Mouse (Mus musculus) heart, embryonic 16.5 days (tissue): ENCODE measurements at regions not wholly inside any gene's neighbourhood (a gene's known extent, or its start where the extent isn't known, plus 50 kb on each side); places are given as distances from the start of the nearest gene placed in this dataset.

Experiments
- ATAC-seq: fragments of 200-750 bp; cut with Nextera tagmentation; replicated peaks from 2 replicates; pipeline ENCODE4 v1.8.0; 2017; ENCODE audit warnings: moderate number of reproducible peaks; ENCODE audit not compliant: insufficient read depth, low FRiP score; ENCODE audit errors: extremely low read depth
- H3K27ac ChIP-seq: fragments of 300-500 bp; sonication (generic); 2 replicates; pipeline ENCODE4 v1.5.1; 2014; ENCODE audit warnings: mild to moderate bottlenecking, low read length, control low read depth, moderate library complexity
- H3K27me3 ChIP-seq: fragments of 300-500 bp; sonication (generic); 2 replicates; pipeline ENCODE4 v1.6.1; 2014; ENCODE audit warnings: low read length, mixed read lengths; ENCODE audit not compliant: control insufficient read depth, insufficient read depth
- H3K36me3 ChIP-seq: fragments of 300-500 bp; sonication (generic); 2 replicates; pipeline ENCODE4 v1.6.1; 2014; ENCODE audit not compliant: control insufficient read depth, insufficient read depth
- H3K4me1 ChIP-seq: fragments of 300-500 bp; sonication (generic); 2 replicates; pipeline ENCODE4 v1.6.1; 2014; ENCODE audit warnings: low read length, mixed read lengths; ENCODE audit not compliant: control insufficient read depth, insufficient read depth
- H3K4me2 ChIP-seq: fragments of 300-500 bp; sonication (generic); 2 replicates; pipeline ENCODE4 v1.6.1; 2014; ENCODE audit warnings: low read depth, mild to moderate bottlenecking, control low read depth, low read length
- H3K4me3 ChIP-seq: fragments of 300-500 bp; sonication (generic); 2 replicates; pipeline ENCODE4 v1.5.1; 2014; ENCODE audit warnings: mild to moderate bottlenecking, control low read depth, low read length
- H3K9ac ChIP-seq: fragments of 300-500 bp; sonication (generic); 2 replicates; pipeline ENCODE4 v1.6.1; 2014; ENCODE audit warnings: low read length, control low read depth
- H3K9me3 ChIP-seq: fragments of 300-500 bp; sonication (generic); replicated peaks from 2 replicates; pipeline ENCODE4 v1.6.1; 2016; ENCODE audit warnings: low read length; ENCODE audit not compliant: control insufficient read depth
- WGBS: fragments of 180-500 bp; shearing (Covaris S2); extraction: QIAGEN DNeasy Blood & Tissue Kit; methylation state at CpG from one replicate; pipeline ENCODE4 v1.1.7; 2014; 5-methylcytosine and 5-hydroxymethylcytosine counted together

- Histone ChIP-seq H3K4me3 (no peak overlapping the region), H3K27me3 (no peaks in the 10 kb centered on the region), H3K9ac (no peak overlapping the region), H3K4me1 (no peaks in the 10 kb centered on the region), H3K27ac (no peak overlapping the region), H3K4me2 (no peak overlapping the region), H3K36me3 (no peaks in the 10 kb centered on the region), H3K9me3 (no peaks in the 10 kb centered on the region)
- 81% methylated on average over 11 of the region's 11 CpGs for WGBS
- ATAC-seq = no peak
Observed at GRCm38 (mm10) chr6:24384193-24384888, 130.5 kb downstream of the Iqub start.

GRCm38 (mm10) chr6:24379859-24380258, 135.0 kb downstream of the Iqub start:
- Histone ChIP-seq H3K4me1 (no peaks in the 10 kb centered on the region), H3K4me2 (no peak overlapping the region), H3K9me3 (no peaks in the 10 kb centered on the region), H3K4me3 (no peak overlapping the region), H3K9ac (no peak overlapping the region), H3K27ac (no peak overlapping the region), H3K36me3 (no peaks in the 10 kb centered on the region), H3K27me3 (no peaks in the 10 kb centered on the region)
- 48% methylated on average over 2 of the region's 2 CpGs for WGBS
- no peak for ATAC-seq

- H3K4me3 ChIP-seq = no peak overlapping the region
- 78% methylated on average over 4 of the region's 4 CpGs for WGBS
- no peaks in the 10 kb centered on the region for H3K36me3 ChIP-seq
- no peak overlapping the region for H3K9ac ChIP-seq
- H3K9me3 ChIP-seq = no peaks in the 10 kb centered on the region
- H3K27me3 ChIP-seq = no peaks in the 10 kb centered on the region
- H3K4me1 ChIP-seq = no peaks in the 10 kb centered on the region
- ATAC-seq = no peak
- no peak overlapping the region for H3K27ac ChIP-seq
- H3K4me2 ChIP-seq = no peak overlapping the region
Observed at GRCm38 (mm10) chr6:24376728-24377127, 138.1 kb downstream of the Iqub start.

GRCm38 (mm10) chr6:24373161-24373560, 141.7 kb downstream of the Iqub start:
- Histone ChIP-seq H3K4me1 (no peaks in the 10 kb centered on the region), H3K27ac (no peak overlapping the region), H3K27me3 (no peaks in the 10 kb centered on the region), H3K4me3 (no peak overlapping the region), H3K4me2 (no peak overlapping the region), H3K9ac (no peak overlapping the region), H3K36me3 (no peaks in the 10 kb centered on the region), H3K9me3 (no peaks in the 10 kb centered on the region)
- WGBS = 72% methylated on average over 6 of the region's 6 CpGs
- no peak for ATAC-seq

GRCm38 (mm10) chr6:24371680-24372079, 143.2 kb downstream of the Iqub start:
- no peak overlapping the region for H3K4me3 ChIP-seq
- no peak for ATAC-seq
- no peak overlapping the region for H3K4me2 ChIP-seq
- no peaks in the 10 kb centered on the region for H3K4me1 ChIP-seq
- no peaks in the 10 kb centered on the region for H3K27me3 ChIP-seq
- no peak overlapping the region for H3K9ac ChIP-seq
- H3K36me3 ChIP-seq = no peaks in the 10 kb centered on the region
- 44% methylated on average over 1 of the region's 1 CpGs for WGBS
- H3K27ac ChIP-seq = no peak overlapping the region
- H3K9me3 ChIP-seq = no peaks in the 10 kb centered on the region

GRCm38 (mm10) chr6:24350882-24351281, 164.0 kb downstream of the Iqub start:
- WGBS = 10% methylated on average over 5 of the region's 5 CpGs
- H3K9me3 ChIP-seq = no peaks in the 10 kb centered on the region
- H3K4me3 ChIP-seq = no peak overlapping the region
- H3K27ac ChIP-seq = no peak overlapping the region
- H3K36me3 ChIP-seq = no peaks in the 10 kb centered on the region
- ATAC-seq = peak; percentile 77
- H3K4me2 ChIP-seq = no peak overlapping the region
- no peak overlapping the region for H3K9ac ChIP-seq
- H3K4me1 ChIP-seq = no peaks in the 10 kb centered on the region
- H3K27me3 ChIP-seq = no peaks in the 10 kb centered on the region

- Histone ChIP-seq H3K4me1 (no peaks in the 10 kb centered on the region), H3K4me2 (peak overlapping the region; percentile 5; the same call in 1 of the 2 replicates), H3K27me3 (no peaks in the 10 kb centered on the region), H3K9me3 (no peaks in the 10 kb centered on the region), H3K4me3 (no peak overlapping the region), H3K36me3 (no peaks in the 10 kb centered on the region), H3K27ac (no peak overlapping the region), H3K9ac (no peak overlapping the region)
- 76% methylated on average over 8 of the region's 8 CpGs for WGBS
- ATAC-seq = no peak
Observed at GRCm38 (mm10) chr6:24348481-24349062, 166.3 kb downstream of the Iqub start.

- H3K27ac ChIP-seq = no peak overlapping the region
- H3K4me1 ChIP-seq = no peaks in the 10 kb centered on the region
- H3K4me2 ChIP-seq = peak overlapping the region; percentile 5; the same call in 1 of the 2 replicates
- H3K36me3 ChIP-seq = no peaks in the 10 kb centered on the region
- H3K9ac ChIP-seq = no peak overlapping the region
- ATAC-seq = no peak; the same call in 1 of the 2 replicates
- H3K27me3 ChIP-seq = no peaks in the 10 kb centered on the region
- no peaks in the 10 kb centered on the region for H3K9me3 ChIP-seq
- 66% methylated on average over 13 of the region's 13 CpGs for WGBS
- no peak overlapping the region for H3K4me3 ChIP-seq
Observed at GRCm38 (mm10) chr6:24347745-24348480, 167.0 kb downstream of the Iqub start.

GRCm38 (mm10) chr6:24342471-24342870, 172.4 kb downstream of the Iqub start:
- Histone ChIP-seq H3K27ac (no peak overlapping the region), H3K4me2 (no peak overlapping the region), H3K9ac (no peak overlapping the region), H3K4me1 (no peaks in the 10 kb centered on the region), H3K36me3 (no peaks in the 10 kb centered on the region), H3K4me3 (no peak overlapping the region), H3K9me3 (no peaks in the 10 kb centered on the region), H3K27me3 (no peaks in the 10 kb centered on the region)
- no peak for ATAC-seq
